Mouse (Mus musculus) right cerebral cortex, postnatal 14 days (tissue): ENCODE results near the gene Chrna9.

Source experiments
- DNase-seq: peaks from one replicate; pipeline ENCODE4 v3.0.0; 2022

Chrna9 gene

DNA sequence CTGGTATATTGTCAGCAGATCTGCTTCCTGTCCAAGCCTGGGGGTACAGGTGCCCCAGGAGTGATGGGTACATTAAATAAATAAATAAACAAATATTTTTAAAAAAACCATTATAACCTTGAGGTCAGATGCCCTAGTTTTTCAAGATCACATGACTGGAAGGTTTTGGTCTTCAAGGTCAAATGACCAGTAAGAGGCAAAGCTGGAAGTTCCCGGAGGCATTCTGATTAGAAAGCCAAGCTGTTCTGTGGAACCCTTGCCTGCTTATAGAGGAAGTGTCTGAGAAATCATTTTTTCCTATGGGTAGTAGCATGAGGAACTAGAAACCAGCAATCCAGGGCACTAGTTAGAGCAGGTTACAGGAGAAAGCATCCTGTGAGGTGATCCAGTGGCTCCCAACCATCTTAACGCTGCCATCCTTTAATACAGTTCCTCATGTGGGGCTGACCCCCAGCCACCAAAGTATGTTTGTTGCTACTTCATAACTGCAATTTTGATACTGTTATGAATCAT lies 80.8 kb downstream of the Chrna9 start:
- no peak for DNase-seq

DNA sequence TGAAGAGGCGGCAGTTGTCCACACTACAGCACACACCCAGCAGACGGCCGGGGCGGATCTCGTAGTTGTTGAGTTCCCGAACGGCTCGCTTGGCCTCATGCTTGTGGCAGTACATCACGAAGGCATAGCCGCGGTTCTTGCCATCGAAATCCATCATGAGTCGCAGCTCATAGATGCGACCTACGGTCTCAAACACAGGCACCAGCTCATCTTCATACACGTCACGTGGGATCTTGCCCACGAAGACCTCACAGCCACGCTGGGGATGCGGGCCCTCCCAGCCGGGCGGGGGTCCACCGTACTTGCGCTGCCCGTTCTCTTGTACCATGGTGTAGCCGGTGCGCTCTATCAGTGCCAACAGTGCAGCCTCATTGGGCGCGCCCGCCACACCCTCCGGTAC lies 92.1 kb downstream of the Chrna9 start:
- no peak for DNase-seq
